Mouse (Mus musculus) MEL (cell line): ENCODE measurements at regions not wholly inside any gene's neighbourhood (a gene's known extent, or its start where the extent isn't known, plus 50 kb on each side); places are given as distances from the start of the nearest gene placed in this dataset.

Source experiments
- DNase-seq: peaks from one replicate; pipeline ENCODE4 v3.0.0; 2011; ENCODE audit warnings: low read depth, low spot score
- H3K27ac ChIP-seq: 2 replicates; pipeline ENCODE4 v1.5.1; 2012; ENCODE audit warnings: low read depth, mild to moderate bottlenecking, control low read depth, low read length, moderate library complexity; ENCODE audit not compliant: control insufficient read depth
- H3K27me3 ChIP-seq, 2 experiments: fragments of 150-350 bp in 1 of 2; sonication (generic) in 1 of 2; 2 replicates each; pipeline ENCODE4 v1.6.1; 2012; ENCODE audit warnings: low read length in 2 of 2, mild to moderate bottlenecking in 2 of 2, improper control_type of control experiment in 1 of 2, moderate library complexity in 1 of 2; ENCODE audit not compliant: insufficient read depth in 2 of 2, control insufficient read depth in 1 of 2
- H3K36me3 ChIP-seq, 2 experiments: 2 replicates each; pipeline ENCODE4 v1.6.1; 2012 to 2014; ENCODE audit warnings: low read length in 2 of 2, improper control_type of control experiment in 1 of 2, inconsistent platforms in 1 of 2, mild to moderate bottlenecking in 1 of 2; ENCODE audit not compliant: insufficient read depth in 2 of 2, control insufficient read depth in 1 of 2
- H3K4me1 ChIP-seq, 2 experiments: fragments of 150-350 bp in 1 of 2; sonication (generic) in 1 of 2; 2 replicates each; pipeline ENCODE4 v1.6.1; 2012; ENCODE audit warnings: low read length in 2 of 2, improper control_type of control experiment in 1 of 2, mild to moderate bottlenecking in 1 of 2; ENCODE audit not compliant: insufficient read depth in 2 of 2, control insufficient read depth in 1 of 2
- H3K4me3 ChIP-seq, 2 experiments: fragments of 150-350 bp in 1 of 2; sonication (generic) in 1 of 2; 2 replicates each; pipeline ENCODE4 v1.5.1; 2012; ENCODE audit warnings: low read depth in 2 of 2, low read length in 2 of 2, mild to moderate bottlenecking in 2 of 2, moderate library complexity in 2 of 2, control low read depth in 1 of 2, improper control_type of control experiment in 1 of 2; ENCODE audit not compliant: control insufficient read depth in 1 of 2, insufficient read depth in 1 of 2
- H3K79me2 ChIP-seq: 2 replicates; pipeline ENCODE4 v1.6.1; 2012; ENCODE audit warnings: mild to moderate bottlenecking, low read length, moderate library complexity; ENCODE audit not compliant: control insufficient read depth, poor library complexity, insufficient read depth
- H3K9ac ChIP-seq: 2 replicates; pipeline ENCODE4 v1.6.1; 2012; ENCODE audit warnings: low read depth, mild to moderate bottlenecking, control low read depth, low read length, moderate library complexity; ENCODE audit not compliant: control insufficient read depth, poor library complexity, severe bottlenecking
- H3K9me3 ChIP-seq: fragments of 150-350 bp; sonication (generic); replicated peaks from 2 replicates; pipeline ENCODE4 v1.6.1; 2012; ENCODE audit warnings: mild to moderate bottlenecking, low read length, improper control_type of control experiment, moderate library complexity; ENCODE audit not compliant: insufficient read depth
- CHD1 ChIP-seq: IDR thresholded peaks from 2 replicates; pipeline ENCODE4 v1.6.1; 2012; ENCODE audit warnings: low read depth, mild to moderate bottlenecking, inconsistent platforms, low read length, improper control_type of control experiment
- CHD2 ChIP-seq: IDR thresholded peaks from 2 replicates; pipeline ENCODE4 v1.6.1; 2011; ENCODE audit warnings: low read length, improper control_type of control experiment
- CTCF ChIP-seq, 3 experiments: IDR thresholded peaks in 2 of 3; conservative IDR thresholded peaks in 1 of 3; 2 replicates each; pipeline ENCODE4 v1.5.1; 2011 to 2012; ENCODE audit warnings: low read length in 3 of 3, low read depth in 2 of 3, mild to moderate bottlenecking in 2 of 3, improper control_type of control experiment in 1 of 3, inconsistent platforms in 1 of 3, mixed read lengths in 1 of 3, moderate library complexity in 1 of 3; ENCODE audit not compliant: control insufficient read depth in 1 of 3, insufficient read depth in 1 of 3, poor library complexity in 1 of 3, severe bottlenecking in 1 of 3
- E2F4 ChIP-seq: IDR thresholded peaks from 2 replicates; pipeline ENCODE4 v1.6.1; 2011; ENCODE audit warnings: low read depth, low read length, improper control_type of control experiment, borderline replicate concordance
- EP300 ChIP-seq, 2 experiments: IDR thresholded peaks; 2 replicates each; pipeline ENCODE4 v1.6.1; 2011; ENCODE audit warnings: improper control_type of control experiment in 2 of 2, low read length in 2 of 2, low read depth in 1 of 2, mild to moderate bottlenecking in 1 of 2
- KAT2A ChIP-seq: conservative IDR thresholded peaks from 2 replicates; pipeline ENCODE4 v1.6.1; 2012; ENCODE audit warnings: low read depth, low read length, improper control_type of control experiment, inconsistent platforms
- MAX ChIP-seq: IDR thresholded peaks from 2 replicates; pipeline ENCODE4 v1.6.1; 2011; ENCODE audit warnings: low read length, improper control_type of control experiment
- MEF2A ChIP-seq: IDR thresholded peaks from 2 replicates; pipeline ENCODE4 v1.6.1; 2014; ENCODE audit warnings: low read depth, mild to moderate bottlenecking, inconsistent platforms, low read length, improper control_type of control experiment; ENCODE audit not compliant: poor library complexity, insufficient replicate concordance, severe bottlenecking; ENCODE audit errors: extremely low read depth
- MXI1 ChIP-seq: IDR thresholded peaks from 2 replicates; pipeline ENCODE4 v1.6.1; 2011; ENCODE audit warnings: mild to moderate bottlenecking, low read depth, low read length, improper control_type of control experiment
- MYB ChIP-seq: IDR thresholded peaks from 2 replicates; pipeline ENCODE4 v1.6.1; 2011; ENCODE audit warnings: mild to moderate bottlenecking, low read depth, low read length, improper control_type of control experiment
- NELFE ChIP-seq: IDR thresholded peaks from 2 replicates; pipeline ENCODE4 v1.6.1; 2011; ENCODE audit warnings: low read depth, low read length, improper control_type of control experiment
- NRF1 ChIP-seq: IDR thresholded peaks from 2 replicates; pipeline ENCODE4 v1.6.1; 2014; ENCODE audit warnings: low read depth, mild to moderate bottlenecking, inconsistent platforms, low read length, improper control_type of control experiment, moderate library complexity; ENCODE audit not compliant: poor library complexity, insufficient read depth, severe bottlenecking
- POLR2A ChIP-seq, 2 experiments: IDR thresholded peaks; 2 replicates each; pipeline ENCODE4 v1.6.1; 2011 to 2012; ENCODE audit warnings: low read length in 2 of 2, mild to moderate bottlenecking in 2 of 2, control low read depth in 1 of 2, improper control_type of control experiment in 1 of 2, low read depth in 1 of 2, moderate library complexity in 1 of 2; ENCODE audit not compliant: control insufficient read depth in 1 of 2, insufficient read depth in 1 of 2, poor library complexity in 1 of 2
- POLR2AphosphoS5 ChIP-seq: IDR thresholded peaks from 2 replicates; pipeline ENCODE4 v1.6.1; 2012; ENCODE audit warnings: low read depth, borderline replicate concordance, mild to moderate bottlenecking, inconsistent platforms, low read length, moderate library complexity, mixed read lengths
- TAL1 ChIP-seq: IDR thresholded peaks from 2 replicates; pipeline ENCODE4 v1.6.1; 2012; ENCODE audit warnings: mild to moderate bottlenecking, inconsistent platforms, low read length, moderate library complexity, mixed read lengths
- TCF12 ChIP-seq: IDR thresholded peaks from 2 replicates; pipeline ENCODE4 v1.6.1; 2014; ENCODE audit warnings: low read depth, mild to moderate bottlenecking, inconsistent platforms, low read length, improper control_type of control experiment, moderate library complexity
- USF2 ChIP-seq, 2 experiments: IDR thresholded peaks; 2 replicates each; pipeline ENCODE4 v1.6.1; 2011 to 2012; ENCODE audit warnings: improper control_type of control experiment in 2 of 2, low read length in 2 of 2, borderline replicate concordance in 1 of 2, inconsistent platforms in 1 of 2, low read depth in 1 of 2, mild to moderate bottlenecking in 1 of 2; ENCODE audit not compliant: insufficient read depth in 1 of 2
- ZC3H11A ChIP-seq: IDR thresholded peaks from 2 replicates; pipeline ENCODE4 v1.6.1; 2012; ENCODE audit warnings: low read depth, mild to moderate bottlenecking, inconsistent platforms, low read length, improper control_type of control experiment
- ZNF384 ChIP-seq: IDR thresholded peaks from 2 replicates; pipeline ENCODE4 v1.6.1; 2012; ENCODE audit warnings: low read depth, mild to moderate bottlenecking, inconsistent platforms, low read length, improper control_type of control experiment

- no peak for DNase-seq
- no peak for TF ChIP-seq POLR2A (IDR thresholded peaks at IDR 0.05; ENCODE audit: control insufficient read depth in 1 of 2, insufficient read depth in 1 of 2, low read depth in 1 of 2, low read length in 2 of 2, poor library complexity in 1 of 2)
- no peak for TF ChIP-seq TAL1
- no peak for TF ChIP-seq MEF2A
- Histone ChIP-seq H3K4me1 (no peaks in the 10 kb centered on the region), H3K79me2 (no peaks in the 10 kb centered on the region), H3K9me3 (no peaks in the 10 kb centered on the region), H3K9ac (no peak overlapping the region), H3K4me3 (no peak overlapping the region), H3K27me3 (no peaks in the 10 kb centered on the region), H3K36me3 (no peaks in the 10 kb centered on the region), H3K27ac (no peak overlapping the region)
Observed at GRCm38 (mm10) chr10:102633438-102633837, 121.4 kb downstream of the Rassf9 start.

DNA sequence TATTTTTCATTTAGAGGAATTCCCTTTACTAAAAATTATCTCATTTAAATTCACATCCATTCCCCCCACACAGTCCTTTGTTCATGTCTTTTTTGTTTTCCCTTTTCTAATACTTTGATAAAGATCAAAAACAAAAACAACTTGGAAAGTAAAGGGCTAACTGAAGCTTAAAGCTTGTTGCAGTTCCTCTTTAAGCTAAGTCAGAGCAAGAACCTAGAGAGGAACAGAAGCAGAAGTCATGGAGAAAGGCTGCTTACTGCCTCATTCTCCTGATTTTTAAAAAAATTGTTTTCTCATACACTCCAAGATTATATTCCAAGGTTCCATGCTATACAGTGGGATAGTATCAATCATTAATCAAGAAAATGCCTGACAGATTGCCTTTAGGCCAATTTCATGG lies 116.6 kb downstream of the Rassf9 start:
- Histone ChIP-seq H3K27me3 (no peaks in the 10 kb centered on the region), H3K27ac (no peak overlapping the region), H3K9ac (no peak overlapping the region), H3K79me2 (no peaks in the 10 kb centered on the region), H3K4me3 (no peak overlapping the region), H3K4me1 (no peaks in the 10 kb centered on the region), H3K9me3 (no peaks in the 10 kb centered on the region), H3K36me3 (no peaks in the 10 kb centered on the region)
- TF ChIP-seq KAT2A (no peak), TCF12 (no peak), MXI1 (no peak), NRF1 (no peak), E2F4 (no peak), CHD1 (no peak), USF2 (IDR thresholded peaks at IDR 0.05; ENCODE audit: borderline replicate concordance in 1 of 2, insufficient read depth in 1 of 2, low read depth in 1 of 2, low read length in 2 of 2) (no peak), EP300 (IDR thresholded peaks at IDR 0.05; ENCODE audit: low read depth in 1 of 2, low read length in 2 of 2) (no peak), CHD2 (no peak), MAX (no peak), ZC3H11A (no peak), NELFE (no peak), POLR2AphosphoS5 (no peak), MEF2A (no peak), MYB (no peak), ZNF384 (no peak), CTCF (IDR thresholded peaks at IDR 0.05 in 2 of 3, conservative IDR thresholded peaks at IDR 0.05 in 1 of 3; ENCODE audit: control insufficient read depth in 1 of 3, insufficient read depth in 1 of 3, low read depth in 2 of 3, low read length in 3 of 3, poor library complexity in 1 of 3, severe bottlenecking in 1 of 3) (no peak)
- DNase-seq: no peak
